Mouse (Mus musculus) left cerebral cortex, postnatal 14 days (tissue): Measurements from ENCODE around the gene Pum2. TPM values are rescaled to one million over a fixed set of nuclear protein-coding genes. Genes with fewer than 3 reads are reported as not detected.

Experiments used
- DNase-seq, 2 experiments: peaks; one replicate each; pipeline ENCODE4 v3.0.0; 2021 to 2022; ENCODE audit warnings: low spot score in 2 of 2, mixed read lengths in 1 of 2
- intact Hi-C: fragments of 180-260 bp; cut with DNase I; formaldehyde crosslinking; loops from one replicate; pipeline ENCODE4 v1.15.1; 2025
- total RNA-seq, 2 experiments: library from RNA; stranded (reverse); gene quantifications; 2 replicates each; pipeline ENCODE4 v1.2.3; 2021

The Pum2 gene
- total RNA-seq, 2 experiments from 2014 or later, result 155 to 160 TPM

DNA sequence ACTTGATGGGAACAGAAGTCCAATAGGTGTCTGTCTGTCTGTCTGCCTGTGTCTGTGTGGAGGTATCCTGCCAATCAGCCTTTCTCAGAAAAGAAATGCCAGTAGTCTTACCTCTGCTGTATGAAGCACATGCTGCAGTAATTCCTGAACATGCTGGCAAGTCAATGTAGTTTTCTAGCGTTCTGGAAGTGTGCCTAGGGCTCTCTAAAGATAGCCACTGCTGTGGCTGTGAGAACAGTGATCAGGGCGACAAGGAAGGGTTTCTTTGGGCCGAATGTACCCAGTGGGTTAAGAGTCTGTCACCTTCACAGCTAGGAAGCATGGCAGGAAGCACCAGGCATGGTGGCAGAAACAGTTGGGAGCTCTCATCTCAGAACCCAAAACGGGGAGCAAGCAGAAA is 80.2 kb downstream of the Pum2 start:
- peak; percentile 37 to 81 for DNase-seq
- intact Hi-C loops, result no loop called here

- intact Hi-C loops, result no loop called here
- no peak for DNase-seq
These were observed 84.1 kb downstream of the Pum2 start for GRCm38 (mm10) chr12:8758029-8758428.

DNA sequence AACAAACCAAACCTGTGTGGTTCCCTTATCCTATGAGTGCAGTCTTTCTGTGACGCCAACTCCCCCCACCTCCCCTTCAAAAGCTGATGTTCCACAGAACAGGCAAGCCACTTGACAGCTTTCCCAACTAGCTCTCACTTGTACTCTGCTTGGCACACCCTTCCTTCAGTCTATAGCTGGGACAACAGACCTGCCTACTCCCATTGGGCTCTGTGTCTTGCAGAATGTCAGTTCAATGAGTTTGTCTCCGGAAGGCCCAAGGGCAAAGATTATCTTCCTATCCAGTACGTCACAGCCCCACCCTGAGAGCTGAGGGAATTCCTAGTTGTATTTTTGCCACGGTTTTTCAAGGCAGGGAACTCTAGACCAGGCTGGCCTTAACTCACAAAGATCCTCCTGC is 85.2 kb downstream of the Pum2 start:
- intact Hi-C loops, result no loop called here
- DNase-seq, result no peak

DNA sequence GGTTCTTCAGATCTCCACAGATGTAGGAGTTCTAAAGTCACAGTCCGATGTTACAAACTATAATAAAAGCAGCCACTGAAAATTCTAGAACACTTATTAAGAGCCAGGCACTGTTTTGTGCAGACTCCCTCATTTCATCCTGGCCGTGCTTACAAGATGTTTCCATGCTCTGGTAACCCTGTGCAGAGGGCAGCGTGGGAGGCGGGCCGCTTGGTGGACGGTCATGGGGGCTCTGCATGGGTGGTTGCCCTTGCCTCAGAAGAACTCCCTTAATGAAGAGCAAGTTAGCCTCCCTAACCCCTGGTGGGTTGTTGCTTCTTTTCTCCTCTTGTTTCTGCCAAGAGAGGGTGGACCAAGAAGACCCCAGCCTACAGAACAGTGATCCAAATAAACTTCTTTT is 85.8 kb downstream of the Pum2 start:
- intact Hi-C loops, result no loop called here
- no peak for DNase-seq

DNA sequence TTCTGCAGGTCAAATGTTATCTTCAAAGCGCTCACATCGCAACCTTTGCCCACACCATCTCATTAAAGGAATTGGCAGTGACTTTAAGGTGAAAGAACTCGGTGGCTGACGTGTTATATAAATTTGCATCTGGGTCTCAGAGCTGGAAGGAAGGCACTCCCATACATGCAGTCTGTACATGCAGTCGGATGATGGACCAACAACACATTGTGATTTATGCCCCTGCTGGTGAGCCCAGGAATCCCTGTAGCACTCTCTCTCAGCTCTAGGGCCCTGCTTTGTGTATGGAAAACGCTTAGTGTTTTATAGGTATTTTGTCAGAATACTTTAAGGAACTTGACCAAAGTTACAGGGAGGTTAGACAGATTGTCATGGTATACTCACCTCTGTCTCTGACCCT is 86.6 kb downstream of the Pum2 start:
- intact Hi-C loops, result no loop called here
- no peak for DNase-seq

- intact Hi-C loops, result no loop called here
- no peak for DNase-seq
These were observed 87.1 kb downstream of the Pum2 start for GRCm38 (mm10) chr12:8761058-8761457.

- DNase-seq, result no peak
- intact Hi-C loops, result no loop called here
These were observed 88.7 kb downstream of the Pum2 start for GRCm38 (mm10) chr12:8762667-8763066.

DNA sequence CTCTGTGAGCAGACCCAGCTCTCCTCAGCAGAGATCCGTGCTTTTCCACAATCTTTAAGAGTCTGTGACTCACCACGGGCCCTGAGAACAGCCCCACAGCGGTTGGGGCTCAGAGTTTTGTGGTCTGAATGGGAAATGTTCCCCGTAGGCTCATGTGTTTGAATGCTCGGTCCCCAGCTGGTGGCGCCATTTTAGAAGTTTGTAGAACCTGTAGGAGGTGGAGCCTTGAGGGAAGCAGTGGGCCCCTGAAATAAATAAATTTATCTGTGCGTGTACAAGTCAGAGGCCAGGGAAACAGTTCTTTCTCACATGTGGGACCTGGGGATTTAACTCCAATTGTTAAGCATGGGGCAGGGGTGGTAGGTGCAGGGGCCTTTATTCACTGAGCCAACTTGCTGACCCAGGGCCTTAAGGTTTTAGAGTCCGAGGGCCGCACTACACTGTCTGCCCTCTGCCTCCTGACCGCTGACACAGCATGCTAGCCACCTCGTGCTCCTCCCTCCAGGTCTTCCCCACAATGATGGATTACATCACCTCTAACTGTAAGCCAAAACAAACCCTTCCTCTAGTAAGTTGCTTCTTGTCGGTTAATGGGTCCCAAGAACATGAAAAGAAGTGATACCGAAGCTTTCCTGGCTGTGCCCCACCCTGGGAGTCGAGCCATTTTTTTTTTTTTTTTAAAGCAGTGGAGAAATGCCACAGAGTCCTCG is 90.4 kb downstream of the Pum2 start:
- DNase-seq, result no peak
- intact Hi-C loops, result no loop called here

GRCm38 (mm10) chr12:8770946-8771843 is 97.3 kb downstream of the Pum2 start, which contains the start of gene Sdc1:
Gene Sdc1 (plus strand): TSS chr12:8771323.
- intact Hi-C loops, result no loop called here
- peak in 1 of 2 experiments; percentile 57 for DNase-seq

DNA sequence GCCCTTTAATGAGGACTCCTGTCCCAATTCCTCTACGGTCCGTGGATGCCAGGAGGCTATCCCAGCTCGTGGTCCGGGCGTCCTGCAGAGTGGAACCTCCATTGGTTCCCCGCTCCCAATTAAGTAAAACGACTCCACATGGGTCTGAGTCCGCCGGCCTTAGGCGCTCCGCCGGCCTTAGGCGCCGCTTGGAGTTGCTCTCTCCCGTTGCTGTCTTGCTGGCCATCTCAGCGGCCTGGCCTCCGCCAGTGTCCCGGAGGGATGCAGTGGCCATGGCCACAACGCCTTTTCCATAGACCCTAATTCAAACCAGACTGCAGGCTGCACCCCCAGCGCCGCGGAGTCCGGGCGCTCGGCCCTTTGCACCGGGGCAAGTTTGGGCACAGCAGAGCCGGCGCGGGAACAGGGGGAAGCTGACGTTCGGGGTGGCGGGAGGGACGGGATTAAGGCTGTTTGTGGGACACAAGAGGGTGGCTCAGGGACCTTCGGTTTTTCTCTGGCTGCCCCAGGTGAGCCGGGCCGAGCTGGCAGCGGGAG is 98.0 kb downstream of the Pum2 start:
- no peak for DNase-seq
- intact Hi-C loops, result no loop called here

DNA sequence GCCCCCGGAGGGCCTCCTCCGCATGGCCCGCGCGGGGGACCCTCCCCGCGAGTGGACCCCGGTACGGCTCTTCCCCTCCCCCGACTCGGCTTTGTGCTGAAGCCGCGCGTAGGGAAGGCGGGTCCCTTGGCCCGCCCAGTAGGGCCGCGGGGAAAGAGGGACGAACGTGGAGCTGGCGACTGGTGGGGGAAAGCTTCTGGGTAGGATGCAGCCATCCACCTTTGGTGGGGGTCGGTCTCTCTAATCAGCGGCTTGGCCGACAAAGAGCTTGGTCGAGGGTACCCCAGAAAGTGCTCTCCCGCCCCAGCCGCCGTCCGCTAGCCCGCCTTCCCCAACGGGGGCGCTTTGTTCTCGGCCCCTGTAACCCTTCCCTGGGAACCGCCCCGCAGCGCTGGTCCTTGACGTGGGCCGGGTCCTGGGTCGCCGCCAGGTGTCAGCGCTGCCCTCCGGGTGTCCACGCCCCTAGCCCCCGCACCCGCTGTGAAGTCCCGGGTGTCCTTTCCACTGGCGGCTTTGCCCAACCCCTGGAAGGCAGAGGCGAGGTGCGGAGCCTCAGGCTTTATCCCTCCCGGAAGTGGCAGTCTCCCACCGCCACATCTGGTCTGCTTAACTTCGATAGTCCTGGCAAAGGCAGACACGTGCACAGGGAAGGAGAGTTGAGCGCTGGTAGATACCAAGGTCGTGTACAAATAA is 98.7 kb downstream of the Pum2 start:
- intact Hi-C loops, result no loop called here

DNA sequence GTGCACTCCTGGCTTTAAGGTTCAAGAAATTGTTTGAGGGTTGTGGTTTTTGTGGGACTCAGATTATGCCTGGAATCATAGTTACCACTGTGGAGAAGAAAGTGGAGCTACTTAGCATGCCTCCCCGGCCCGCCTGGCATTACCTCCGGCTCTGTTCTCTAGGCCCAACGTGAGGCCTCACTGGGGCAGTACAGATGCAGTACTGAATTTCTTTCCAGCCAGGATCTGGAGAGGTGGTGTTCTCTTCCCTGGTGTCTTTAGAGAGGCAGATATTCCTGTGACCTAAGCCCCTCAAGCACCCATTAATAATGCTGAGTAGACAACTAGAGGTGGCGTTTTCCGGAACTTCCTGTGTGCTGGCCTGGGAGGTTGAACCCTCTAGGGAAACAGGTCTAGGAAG is 99.4 kb downstream of the Pum2 start:
- intact Hi-C loops, result no loop called here
- DNase-seq, result no peak

More for the DNA sequence above, 98.7 kb downstream of the Pum2 start:
- no peak for DNase-seq

DNA sequence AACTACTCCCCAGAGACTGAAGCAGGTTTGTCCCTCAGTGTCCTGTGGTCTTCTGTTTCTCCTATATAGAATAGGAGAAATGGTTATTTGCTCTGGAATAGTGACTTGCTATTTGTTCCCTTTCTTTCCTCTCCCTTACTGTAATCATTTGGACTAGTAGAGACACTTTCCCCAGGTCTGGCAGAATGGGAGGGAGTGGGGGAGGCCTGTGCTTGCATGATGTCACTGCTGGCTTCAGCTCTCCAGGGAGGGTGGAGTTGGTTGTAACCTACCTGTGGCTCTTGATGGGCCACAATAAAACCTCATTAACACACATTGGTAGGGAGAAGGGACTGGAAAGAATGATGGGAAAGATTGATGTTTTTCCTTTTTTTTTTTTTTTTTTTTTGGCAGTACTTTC is 100.2 kb downstream of the Pum2 start:
- DNase-seq, result no peak
- intact Hi-C loops, result no loop called here

DNA sequence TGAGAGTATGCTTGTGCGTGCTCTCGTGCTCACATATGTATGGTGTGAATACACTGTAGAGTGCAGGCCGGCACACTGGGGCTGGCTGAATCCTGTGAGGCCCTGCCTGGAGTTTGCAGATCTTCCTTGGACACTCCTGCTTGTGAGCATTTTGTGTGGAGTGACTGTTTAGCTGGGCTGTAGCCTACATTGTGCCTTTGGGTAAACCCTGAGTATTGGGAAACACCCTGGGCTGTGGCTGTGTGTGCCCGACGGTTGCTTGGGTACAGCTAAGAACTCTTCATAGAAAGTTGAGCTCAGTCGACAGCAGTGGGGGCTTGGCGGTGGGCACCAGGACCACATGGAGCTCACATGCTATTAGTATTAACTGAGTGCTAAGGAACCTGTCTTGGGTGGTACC is 102.3 kb downstream of the Pum2 start:
- intact Hi-C loops, result no loop called here
- no peak for DNase-seq

DNA sequence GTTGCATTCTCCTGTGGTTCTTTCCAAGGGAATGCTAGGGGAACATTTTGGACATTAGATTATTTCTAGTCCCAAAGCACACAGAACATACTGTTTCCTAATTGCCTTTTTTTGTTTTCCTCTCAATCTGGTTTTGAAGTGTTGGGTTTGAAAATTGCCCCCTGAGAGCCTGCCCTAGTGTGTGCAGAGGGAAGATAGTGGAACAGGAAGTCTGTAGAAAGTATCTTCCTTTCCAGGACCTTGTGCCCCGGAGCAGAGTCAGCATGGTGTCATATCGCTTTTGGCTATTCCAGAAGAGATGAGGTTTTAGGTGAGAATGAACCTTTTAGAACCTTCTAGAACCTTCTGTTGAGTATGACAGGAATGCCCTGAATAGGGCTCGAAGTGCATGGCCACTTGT is 102.8 kb downstream of the Pum2 start:
- intact Hi-C loops, result no loop called here
- DNase-seq, result no peak

DNA sequence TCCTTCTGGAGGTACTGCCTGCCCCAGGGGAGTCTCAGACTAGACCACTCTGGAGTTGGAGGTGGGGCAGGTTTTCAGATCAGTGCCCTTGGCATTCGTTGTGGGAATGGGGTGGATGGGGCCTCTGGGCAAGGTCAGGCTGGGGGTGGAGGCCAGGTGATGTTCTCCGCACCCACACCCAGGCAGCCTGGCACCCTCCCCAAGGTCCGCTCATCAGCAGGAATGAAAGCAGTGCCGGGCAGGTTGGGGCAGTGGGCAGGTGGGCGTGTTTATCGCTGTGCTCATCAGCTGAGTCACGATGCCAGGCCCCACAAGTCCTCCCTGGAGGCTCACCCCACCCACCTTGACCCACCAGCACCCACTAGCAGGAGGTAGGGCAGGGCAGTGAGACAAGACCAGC is 104.2 kb downstream of the Pum2 start:
- no peak for DNase-seq
- intact Hi-C loops, result no loop called here

- intact Hi-C loops, result no loop called here
- no peak for DNase-seq
These were observed 105.9 kb downstream of the Pum2 start for GRCm38 (mm10) chr12:8779851-8780250.

- DNase-seq, result no peak
- intact Hi-C loops, result no loop called here
These were observed 107.2 kb downstream of the Pum2 start for GRCm38 (mm10) chr12:8781121-8781520.

DNA sequence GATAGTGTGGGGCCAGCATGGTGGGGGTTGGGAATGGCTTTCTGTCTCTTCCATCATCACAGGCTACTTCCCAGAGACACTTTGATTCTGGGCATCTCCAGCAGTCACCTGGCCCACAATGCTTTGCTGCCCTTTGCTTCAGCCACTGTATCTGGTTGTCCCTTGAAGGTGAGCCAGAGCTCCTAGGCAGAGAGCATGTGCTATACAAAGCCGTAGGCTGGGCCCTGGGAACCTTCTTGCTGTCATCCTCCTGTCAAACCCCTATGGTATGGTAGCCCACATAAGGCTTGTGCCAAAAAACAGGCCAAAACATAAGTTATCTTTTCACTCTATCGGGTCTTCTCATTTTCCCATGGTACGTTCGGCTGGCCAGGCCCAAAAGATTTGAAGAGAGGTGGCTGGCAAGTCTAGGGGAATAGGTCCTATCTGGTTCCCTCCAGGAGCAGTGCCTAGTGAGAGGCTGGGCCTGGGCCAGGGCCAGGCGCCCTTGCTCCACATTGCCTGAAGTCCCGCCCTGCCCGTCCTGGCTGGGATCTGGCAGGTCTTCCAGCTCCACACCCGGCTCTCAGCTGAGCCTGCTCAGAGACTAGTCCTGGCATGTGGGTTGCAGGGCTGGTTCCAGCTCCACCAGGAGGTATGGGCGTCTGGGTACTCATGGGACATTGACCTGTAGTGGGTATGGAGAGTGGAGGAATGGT is 107.9 kb downstream of the Pum2 start:
- intact Hi-C loops, result no loop called here
- DNase-seq, result no peak
